Mouse (Mus musculus) E14TG2a.4 (cell line): ENCODE results near the gene Ranbp10.

Experiments
- H3K27me3 ChIP-seq: 2 replicates; pipeline ENCODE4 v1.6.1; 2014; ENCODE audit warnings: low read length, control low read depth; ENCODE audit not compliant: insufficient read depth
- H3K36me3 ChIP-seq: 2 replicates; pipeline ENCODE4 v1.6.1; 2014; ENCODE audit warnings: low read length, control low read depth; ENCODE audit not compliant: insufficient read depth
- H3K4me1 ChIP-seq: replicated peaks from 2 replicates; pipeline ENCODE4 v1.6.1; 2014; ENCODE audit warnings: low read depth, low read length, control low read depth
- H3K4me3 ChIP-seq: replicated peaks from 2 replicates; pipeline ENCODE4 v1.5.1; 2014; ENCODE audit warnings: mild to moderate bottlenecking, low read length
- H3K9me3 ChIP-seq: 2 replicates; pipeline ENCODE4 v1.6.1; 2014; ENCODE audit warnings: low read length, control low read depth
- CTCF ChIP-seq: conservative IDR thresholded peaks from 2 replicates; pipeline ENCODE4 v1.5.1; 2014; ENCODE audit warnings: low read length
- NANOG ChIP-seq: IDR thresholded peaks from 2 replicates; pipeline ENCODE4 v1.6.1; 2014; ENCODE audit warnings: borderline replicate concordance, low read length, mixed read lengths
- POU5F1 ChIP-seq: IDR thresholded peaks from 2 replicates; pipeline ENCODE4 v1.6.1; 2014; ENCODE audit warnings: low read length, borderline replicate concordance

Gene Ranbp10

GRCm38 (mm10) chr8:105732186-105732585, 95.0 kb downstream of the Ranbp10 start:
- H3K4me1 ChIP-seq: peaks cover 12% of the 10 kb centered on the region
- no peaks in the 10 kb centered on the region for H3K9me3 ChIP-seq
- TF ChIP-seq POU5F1: no peak
- no peak for TF ChIP-seq CTCF
- TF ChIP-seq NANOG: no peak
- H3K4me3 ChIP-seq: no peak overlapping the region
- H3K27me3 ChIP-seq: no peaks in the 10 kb centered on the region
- 0 out of 2 replicates have a peak, but pooled peaks cover 9% of the 10 kb centered on the region for H3K36me3 ChIP-seq

GRCm38 (mm10) chr8:105727397-105728124, 99.6 kb downstream of the Ranbp10 start:
- peaks cover 42% of the 10 kb centered on the region for H3K4me1 ChIP-seq
- TF ChIP-seq NANOG (no peak), POU5F1 (no peak), CTCF (no peak)

DNA sequence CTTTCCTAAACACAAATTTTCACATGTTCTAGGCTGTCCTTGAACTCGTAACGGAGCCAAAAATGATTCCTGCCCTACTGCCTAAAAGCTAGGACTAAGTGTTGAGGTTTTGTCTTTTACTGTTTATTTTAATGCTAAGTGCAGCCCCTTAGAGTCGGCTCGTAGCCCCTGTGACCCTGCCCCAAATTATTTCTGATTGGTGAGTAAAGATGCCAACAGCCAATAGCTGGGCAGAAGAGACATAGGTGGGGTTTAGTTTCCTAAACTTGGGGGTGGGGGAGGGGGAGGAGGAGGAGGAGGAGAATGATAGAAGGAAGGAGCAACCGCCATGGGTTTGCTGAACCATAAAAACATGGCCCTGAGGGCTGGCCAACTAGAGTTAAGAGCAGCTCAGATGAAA, 101.4 kb downstream of the Ranbp10 start:
- no peaks in the 10 kb centered on the region for H3K9me3 ChIP-seq
- peaks cover 42% of the 10 kb centered on the region for H3K4me1 ChIP-seq
- peaks cover 22% of the 10 kb centered on the region for H3K36me3 ChIP-seq
- no peaks in the 10 kb centered on the region for H3K27me3 ChIP-seq
- no peak overlapping the region for H3K4me3 ChIP-seq
- TF ChIP-seq CTCF: no peak
- TF ChIP-seq NANOG: no peak
- no peak for TF ChIP-seq POU5F1

More at GRCm38 (mm10) chr8:105727397-105728124, 99.6 kb downstream of the Ranbp10 start:
- Histone ChIP-seq H3K36me3 (peaks cover 21% of the 10 kb centered on the region), H3K27me3 (no peaks in the 10 kb centered on the region), H3K9me3 (no peaks in the 10 kb centered on the region), H3K4me3 (peak overlapping the region; percentile 57)

GRCm38 (mm10) chr8:105722861-105723260, 104.3 kb downstream of the Ranbp10 start:
- Histone ChIP-seq H3K9me3 (no peaks in the 10 kb centered on the region), H3K4me3 (no peak overlapping the region), H3K36me3 (peaks cover 18% of the 10 kb centered on the region), H3K4me1 (peaks cover 43% of the 10 kb centered on the region), H3K27me3 (no peaks in the 10 kb centered on the region)
- TF ChIP-seq POU5F1: no peak
- no peak for TF ChIP-seq NANOG
- TF ChIP-seq CTCF: no peak

DNA sequence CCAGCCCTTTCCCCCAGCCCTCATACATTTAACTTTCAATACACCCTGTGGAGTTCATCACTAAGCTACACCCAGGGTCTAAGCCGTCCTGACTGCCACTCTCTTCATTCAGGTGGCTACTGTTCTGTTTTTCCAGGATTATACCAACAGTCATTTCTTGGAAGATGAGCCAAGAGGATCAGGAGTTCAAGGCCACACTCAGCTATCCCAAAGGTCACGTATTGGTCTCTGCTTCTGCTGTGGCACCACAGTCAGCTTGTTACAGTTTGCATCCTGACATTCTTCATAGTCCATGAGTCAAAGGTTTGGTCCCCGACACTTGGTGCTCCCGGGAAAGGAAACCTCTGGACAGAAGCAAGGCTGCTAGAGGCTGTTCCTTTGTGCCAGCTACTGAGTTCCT, 107.5 kb downstream of the Ranbp10 start:
- Histone ChIP-seq H3K36me3 (peaks cover 8% of the 10 kb centered on the region), H3K4me3 (no peak overlapping the region), H3K4me1 (peaks cover 29% of the 10 kb centered on the region), H3K27me3 (no peaks in the 10 kb centered on the region), H3K9me3 (no peaks in the 10 kb centered on the region)
- TF ChIP-seq NANOG (no peak), POU5F1 (no peak), CTCF (no peak)
